Mouse (Mus musculus) fibroblast of lung, adult 2 months (primary cell): Measurements from ENCODE around the gene Hist3h2a.

Experiments used
- DNase-seq: peaks from one replicate; pipeline ENCODE4 v3.0.0-alpha.2; 2011; ENCODE audit warnings: low read depth

Gene Hist3h2a

DNA sequence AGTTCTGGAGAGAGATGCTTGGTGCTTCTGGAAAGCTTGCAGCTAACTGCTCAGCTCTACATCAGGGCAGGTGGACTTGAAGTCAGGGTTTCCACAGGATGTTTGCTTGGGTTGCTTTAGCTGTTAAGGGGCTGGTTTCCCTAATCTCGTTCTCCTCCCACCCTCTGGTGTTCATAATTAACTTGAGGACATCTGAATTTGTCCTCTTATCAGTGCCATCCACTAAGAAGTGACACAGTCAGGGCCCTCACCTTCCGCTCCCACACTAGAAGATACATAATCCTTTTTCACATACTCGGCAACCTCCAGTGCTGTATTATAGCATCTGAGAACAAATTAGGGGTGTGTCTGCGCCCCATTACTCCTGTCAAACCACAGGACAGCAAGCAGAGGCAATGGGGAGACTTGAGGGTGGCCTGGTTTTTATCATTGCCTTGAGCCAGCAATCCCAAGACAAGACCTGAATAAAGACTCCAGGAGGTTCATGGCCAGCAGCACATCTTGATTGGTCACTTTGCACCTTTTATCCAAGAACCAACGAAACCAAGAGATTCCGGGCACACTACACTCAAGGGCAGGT is 38.7 kb downstream of the Hist3h2a start:
- no peak for DNase-seq

GRCm38 (mm10) chr11:58994337-58994826 is 39.9 kb downstream of the Hist3h2a start:
- no peak for DNase-seq

GRCm38 (mm10) chr11:58995061-58995806 is 40.7 kb downstream of the Hist3h2a start:
- no peak for DNase-seq

GRCm38 (mm10) chr11:58995807-58996370 is 41.4 kb downstream of the Hist3h2a start:
- DNase-seq: no peak

- DNase-seq: no peak
These were observed 43.1 kb downstream of the Hist3h2a start for GRCm38 (mm10) chr11:58997541-58997940.

DNA sequence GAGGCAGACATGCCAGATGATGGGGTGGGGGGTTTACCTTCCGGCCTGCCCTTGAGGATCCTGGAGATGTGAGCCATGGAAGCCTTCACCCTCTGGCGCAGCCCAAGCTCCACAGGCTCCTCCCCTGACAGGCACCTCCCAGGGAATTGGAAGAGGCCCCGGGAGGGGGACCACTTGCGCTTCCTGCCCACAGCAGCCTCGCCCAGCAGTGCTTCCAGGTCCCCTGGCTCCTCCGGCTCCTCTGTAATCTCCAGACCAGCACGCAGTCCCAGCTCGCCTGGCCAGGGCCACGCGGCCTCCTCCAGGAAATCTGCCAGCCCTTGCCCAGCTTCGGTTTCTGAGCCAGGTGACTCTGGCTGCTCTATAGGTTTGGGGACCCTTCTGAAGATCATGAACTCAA is 44.7 kb downstream of the Hist3h2a start:
- DNase-seq: no peak

- DNase-seq: no peak
These were observed 45.3 kb downstream of the Hist3h2a start for GRCm38 (mm10) chr11:58999830-59000229.

DNA sequence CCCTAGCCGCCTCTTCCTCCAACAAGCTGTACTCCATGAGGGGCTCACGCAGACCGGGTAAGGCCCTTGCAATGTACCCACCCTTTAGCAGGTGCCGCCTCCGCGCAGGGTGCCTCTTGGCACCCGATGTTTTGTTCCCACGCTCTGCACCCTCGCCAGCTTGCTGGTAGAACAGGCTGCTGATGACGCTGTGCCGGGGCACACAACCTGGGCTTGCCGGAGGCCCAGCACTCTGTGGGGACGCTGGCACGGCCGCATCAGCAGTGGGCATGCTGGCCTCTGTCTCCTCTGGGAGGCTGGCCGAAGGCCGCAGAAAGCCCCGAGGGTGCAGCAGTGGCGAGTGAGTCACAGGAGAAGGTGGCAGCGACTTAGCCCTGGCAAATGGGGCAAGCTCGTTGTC is 46.1 kb downstream of the Hist3h2a start:
- DNase-seq: no peak

DNA sequence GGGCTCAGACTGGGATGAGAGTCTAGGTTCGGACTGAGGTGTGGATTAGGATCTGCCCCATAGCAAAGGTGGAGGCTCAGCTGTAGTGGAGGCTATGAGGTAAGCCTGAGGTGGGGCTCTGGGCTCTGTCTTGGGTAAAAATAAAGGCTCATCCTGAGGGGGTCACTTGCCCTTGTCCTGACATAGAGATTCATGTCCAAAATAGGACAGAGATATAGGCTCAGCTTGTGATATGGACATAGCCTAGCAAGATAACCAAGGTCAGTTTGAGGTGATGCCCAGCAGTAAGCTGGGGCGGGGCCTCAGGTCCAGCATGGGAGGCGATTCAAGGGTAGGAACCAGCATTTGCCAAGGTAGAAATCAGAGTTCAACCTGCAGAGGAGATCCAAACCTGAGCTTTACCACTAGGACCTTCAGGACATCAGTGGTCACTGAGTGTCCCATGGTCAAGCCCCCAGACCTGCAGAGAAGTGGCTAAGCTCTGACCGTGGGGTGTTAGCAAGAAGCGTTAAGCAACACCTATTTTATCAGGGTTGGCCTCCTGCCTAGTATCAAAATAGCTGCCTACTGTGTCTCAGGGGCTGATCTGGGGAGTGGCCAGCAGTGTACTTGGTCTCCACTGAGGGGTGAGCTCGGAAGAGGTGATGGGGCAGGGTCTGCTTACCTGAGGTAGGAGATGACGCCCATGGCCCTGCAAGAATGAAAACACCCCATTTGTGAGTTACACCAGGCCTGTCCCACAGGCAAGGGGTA is 48.0 kb downstream of the Hist3h2a start:
- no peak for DNase-seq
